23 mouse cellular contexts compared by ENCODE assay signal in genomic region chr8:122758597-122758996, GRCm38 (mm10). TPM values are rescaled to one million over a fixed set of nuclear protein-coding genes. Genes with fewer than 3 reads are reported as not detected.
DNase-seq lines count a peak whose midpoint lies in the region; ATAC-seq and TF ChIP-seq lines count a peak whose summit lies in the region.
"Had no signal": no experiment of that assay in that cellular context is flagged by ENCODE, and none has a peak within 500 bp of the region (broad histone marks: within the 10 kb centered on the region; RNA-seq: fewer than 3 reads in every experiment).

No protein-coding gene starts in this region.

- TF ChIP-seq RAD21 in CH12.LX (IDR thresholded peaks at IDR 0.05; ENCODE audit: low read depth, low read length), result no peak

- H3K27ac ChIP-seq in neural tube, embryonic 13.5 days (replicated peaks), result 0 out of 2 replicates have a peak overlapping the region, but pooled peaks have one; percentile 65
- 0 out of 2 replicates have a peak overlapping the region, but pooled peaks have one; percentile 15 for H3K27ac ChIP-seq in CH12.LX (ENCODE audit: insufficient read depth, low read depth)

- TF ChIP-seq EP300 in CH12.LX (IDR thresholded peaks at IDR 0.05; ENCODE audit: low read length), result peak; percentile 88

- no peaks in the 10 kb centered on the region for H3K9me3 ChIP-seq in neural tube, embryonic 13.5 days
- H3K9me3 ChIP-seq in CH12.LX (replicated peaks; ENCODE audit: low read length), result no peaks in the 10 kb centered on the region
- H3K9me3 ChIP-seq: G1E had no signal

- no peak overlapping the region for H3K4me2 ChIP-seq in neural tube, embryonic 13.5 days
- H3K4me2 ChIP-seq in CH12.LX (ENCODE audit: insufficient read depth, low read depth, poor library complexity, severe bottlenecking), result no peak overlapping the region

- no peak overlapping the region for H3K9ac ChIP-seq in neural tube, embryonic 13.5 days
- H3K9ac ChIP-seq in CH12.LX (ENCODE audit: insufficient read depth, low read depth), result no peak overlapping the region

- no peak for ATAC-seq in neural tube, embryonic 13.5 days (ENCODE audit: low read depth)
- ATAC-seq: activated CD4-positive, CD25-positive, alpha-beta regulatory T cell, adult 4 months; CD4-positive, CD25-positive, alpha-beta regulatory T cell, adult 4 months; Patski had no signal

- in situ Hi-C loops in CH12.LX (cut with MboI; ENCODE audit: low pct_ligation_motif_present, low pct_unique_long_range_greater_than_20kb, low sequenced_read_pairs), result loop anchor here (5.0 kb wide), 1 partner anchor 41 kb away; no protein-coding TSS in a partner anchor

- TF ChIP-seq POLR2A in CH12.LX (IDR thresholded peaks at IDR 0.05; ENCODE audit: low read depth, low read length), result no peak

- no peak overlapping the region for H3K4me3 ChIP-seq in neural tube, embryonic 13.5 days
- no peak overlapping the region for H3K4me3 ChIP-seq in CH12.LX (replicated peaks in 1 of 3; ENCODE audit: low read depth in 2 of 3, low read length in 2 of 3, poor library complexity in 1 of 3)

- H3K27me3 ChIP-seq in neural tube, embryonic 13.5 days, result peaks cover 12% of the 10 kb centered on the region; the same call in 1 of the 2 replicates
- no peaks in the 10 kb centered on the region for H3K27me3 ChIP-seq in CH12.LX (replicated peaks)
- no peaks in the 10 kb centered on the region for H3K27me3 ChIP-seq in splenic B cell, adult 2 months (ENCODE audit: control insufficient read depth, insufficient read depth, low read length, poor library complexity, severe bottlenecking)

- H3K36me3 ChIP-seq in neural tube, embryonic 13.5 days, result no peaks in the 10 kb centered on the region
- H3K36me3 ChIP-seq in CH12.LX (replicated peaks in 1 of 2; ENCODE audit: control insufficient read depth in 1 of 2, insufficient read depth in 1 of 2, low read length in 1 of 2), result peaks cover 0 to 13% of the 10 kb centered on the region in 2 experiments
- no peaks in the 10 kb centered on the region for H3K36me3 ChIP-seq in splenic B cell, adult 2 months (ENCODE audit: control insufficient read depth, insufficient read depth, low read length, poor library complexity, severe bottlenecking)
- H3K36me3 ChIP-seq: G1E had no signal

- no peaks in the 10 kb centered on the region; the same call in 1 of the 2 replicates for H3K79me2 ChIP-seq in CH12.LX (replicated peaks; ENCODE audit: control insufficient read depth, extremely low read depth, insufficient read depth, poor library complexity, severe bottlenecking)

- DNase-seq in neural tube, embryonic 10.5 days (ENCODE audit: extremely low spot score, low spot score), result no peak
- DNase-seq in A20 (ENCODE audit: low read depth, low spot score) (peak; percentile 62), CH12.LX (ENCODE audit: extremely low read depth) (peak; percentile 37)
- peak; percentile 29 for DNase-seq in splenic B cell, adult 2 months (ENCODE audit: low read depth, low spot score)
- DNase-seq in heart, adult 9 months (ENCODE audit: low spot score in 2 of 2), result no peak
- no peak for DNase-seq in layer of hippocampus, adult 9-11 months
- DNase-seq in left cerebral cortex, adult 18-20 months (ENCODE audit: low spot score in 2 of 2), result no peak
- DNase-seq: adrenal gland, adult 2 months; adrenal gland, adult 8-10 months; adrenal gland, postnatal 10 days; adrenal gland, postnatal 14 days; adrenal gland, postnatal 25 days; adrenal gland, postnatal 36 days; B cell, adult 2 months; cerebellum, adult 11 months; cerebellum, adult 11-12 months; cerebellum, adult 18-20 months; cerebellum, adult 2 months had no signal

- no peak for TF ChIP-seq CTCF in CH12.LX (conservative IDR thresholded peaks at IDR 0.05 in 1 of 2, IDR thresholded peaks at IDR 0.05 in 1 of 2; ENCODE audit: low read depth in 2 of 2, low read length in 2 of 2)

- dilution Hi-C loops in CH12.LX (cut with MboI; ENCODE audit: extremely low pct_ligation_motif_present, extremely low pct_unique_long_range_greater_than_20kb, low sequenced_read_pairs), result no loop called here

- H3K4me1 ChIP-seq in neural tube, embryonic 13.5 days (replicated peaks), result peaks cover 28% of the 10 kb centered on the region
- peaks cover 25 to 76% of the 10 kb centered on the region in 2 experiments for H3K4me1 ChIP-seq in CH12.LX (ENCODE audit: control insufficient read depth in 1 of 2, insufficient read depth in 2 of 2)

TF ChIP-seq in CH12.LX, 34 proteins besides CTCF, POLR2A, EP300 and RAD21:
- TF ChIP-seq KAT2A (IDR thresholded peaks at IDR 0.05; ENCODE audit: insufficient replicate concordance, low read length) (no peak), ZKSCAN1 (IDR thresholded peaks at IDR 0.05; ENCODE audit: borderline replicate concordance, low read depth, low read length) (no peak), NELFE (IDR thresholded peaks at IDR 0.05; ENCODE audit: low read depth, low read length) (no peak), JUN (IDR thresholded peaks at IDR 0.05; ENCODE audit: insufficient read depth, low read depth, low read length) (peak; percentile 31; the same call in 1 of the 2 replicates), JUND (conservative IDR thresholded peaks at IDR 0.05; ENCODE audit: low read depth, low read length) (peak; percentile 66; the same call in 1 of the 2 replicates), ZC3H11A (IDR thresholded peaks at IDR 0.05; ENCODE audit: low read depth, low read length) (no peak), IRF4 (IDR thresholded peaks at IDR 0.05; ENCODE audit: low read depth, low read length) (peak; percentile 88), POLR2AphosphoS2 (IDR thresholded peaks at IDR 0.05; ENCODE audit: low read depth, low read length) (no peak), MYC (IDR thresholded peaks at IDR 0.05; ENCODE audit: low read depth, low read length) (peak; percentile 49; the same call in 1 of the 2 replicates), ETS1 (conservative IDR thresholded peaks at IDR 0.05; ENCODE audit: low read depth, low read length) (peak; percentile 51), TCF12 (IDR thresholded peaks at IDR 0.05; ENCODE audit: low read depth, low read length) (peak; percentile 58; the same call in 1 of the 2 replicates), SIN3A (IDR thresholded peaks at IDR 0.05; ENCODE audit: low read length) (peak; percentile 75), UBTF (IDR thresholded peaks at IDR 0.05; ENCODE audit: low read depth, low read length) (no peak), MEF2A (IDR thresholded peaks at IDR 0.05; ENCODE audit: borderline replicate concordance, low read depth, low read length) (peak; percentile 77), PAX5 (IDR thresholded peaks at IDR 0.05; ENCODE audit: low read length) (no peak), MXI1 (IDR thresholded peaks at IDR 0.05; ENCODE audit: low read depth, low read length) (no peak), ZMIZ1 (IDR thresholded peaks at IDR 0.05; ENCODE audit: low read depth, low read length) (0 out of 2 replicates have a peak, but pooled peaks have one; percentile 32), NRF1 (IDR thresholded peaks at IDR 0.05; ENCODE audit: low read depth, low read length) (no peak), USF2 (conservative IDR thresholded peaks at IDR 0.05; ENCODE audit: low read depth, low read length) (no peak), HCFC1 (IDR thresholded peaks at IDR 0.05; ENCODE audit: low read depth, low read length) (no peak), USF1 (IDR thresholded peaks at IDR 0.05; ENCODE audit: low read depth, low read length) (no peak), MAFK (IDR thresholded peaks at IDR 0.05; ENCODE audit: insufficient replicate concordance, low read length) (peak; percentile 65; the same call in 1 of the 2 replicates), ZNF384 (IDR thresholded peaks at IDR 0.05; ENCODE audit: low read depth, low read length) (peak; percentile 96), CHD1 (IDR thresholded peaks at IDR 0.05; ENCODE audit: low read depth, low read length) (no peak), RCOR1 (conservative IDR thresholded peaks at IDR 0.05; ENCODE audit: low read depth, low read length) (peak; percentile 79; the same call in 1 of the 2 replicates), TBP (conservative IDR thresholded peaks at IDR 0.05; ENCODE audit: low read depth, low read length) (0 out of 2 replicates have a peak, but pooled peaks have one; percentile 18), SMC3 (IDR thresholded peaks at IDR 0.05; ENCODE audit: low read depth, low read length) (no peak), BHLHE40 (IDR thresholded peaks at IDR 0.05; ENCODE audit: low read depth, low read length) (peak; percentile 68), E2F4 (IDR thresholded peaks at IDR 0.05; ENCODE audit: insufficient replicate concordance, low read depth, low read length) (0 out of 2 replicates have a peak, but pooled peaks have one; percentile 66), MAX (IDR thresholded peaks at IDR 0.05; ENCODE audit: low read length) (no peak), ELF1 (IDR thresholded peaks at IDR 0.05; ENCODE audit: low read depth, low read length) (no peak), CHD2 (IDR thresholded peaks at IDR 0.05; ENCODE audit: low read length) (peak; percentile 65; the same call in 1 of the 2 replicates), MAZ (IDR thresholded peaks at IDR 0.05; ENCODE audit: low read depth, low read length) (0 out of 2 replicates have a peak, but pooled peaks have one; percentile 40), GABPA (IDR thresholded peaks at IDR 0.05; ENCODE audit: insufficient replicate concordance, low read depth, low read length) (no peak)
TF ChIP-seq in CH12.LX: peak in this region for 17.

RNA-seq across cellular contexts. Expression of gene Acsf3, which starts 16.7 kb away (rescaled TPM):
- 15.6 and 17.1 TPM in 2 replicates for polyA plus RNA-seq in neural tube, embryonic 13.5 days (2015; fragmentation: Nextera tagmentation; extraction: Ambion mirVana)
- 8.8 and 9.0 TPM in 2 replicates for total RNA-seq in CH12.LX (2012; rRNA removed)
- total RNA-seq in CH12.LX (2014; rRNA removed), result 2.0 and 2.2 TPM in 2 replicates
- polyA plus RNA-seq in CH12.LX (2012; ENCODE audit: insufficient read length, low read depth), result 10.4 and 12.7 TPM in 2 replicates
- total RNA-seq in left cerebral cortex, adult 18-20 months (2021), result 10 to 100 TPM; 18.2 to 21.9 TPM

RNA-seq across cellular contexts. Expression of gene Cbfa2t3, which starts 59.7 kb away (rescaled TPM):
- 21.2 and 22.2 TPM in 2 replicates for polyA plus RNA-seq in neural tube, embryonic 13.5 days (2015; fragmentation: Nextera tagmentation; extraction: Ambion mirVana)
- total RNA-seq in CH12.LX (2012; rRNA removed), result 2.1 and 3.4 TPM in 2 replicates
- 0.43 and 0.47 TPM in 2 replicates for total RNA-seq in CH12.LX (2014; rRNA removed)
- polyA plus RNA-seq in CH12.LX (2012; ENCODE audit: insufficient read length, low read depth), result 16.5 and 22.6 TPM in 2 replicates
- 10 to 100 TPM; 34.3 to 46.0 TPM for total RNA-seq in left cerebral cortex, adult 18-20 months (2021)

Comparison
In these comparisons a context has a peak if more than half of its experiments do, and no peak if none do; other contexts are left out.
1. DNase-seq: peak in A20 (single experiment), CH12.LX (single experiment) and splenic B cell, adult 2 months (single experiment); none in neural tube, embryonic 10.5 days (single experiment), heart, adult 9 months (0 of 2), layer of hippocampus, adult 9-11 months (single experiment) and left cerebral cortex, adult 18-20 months (0 of 2).
2. RNA of gene Cbfa2t3, which starts 59.7 kb away (total RNA-seq): 34.3 to 46.0 TPM in left cerebral cortex, adult 18-20 months; 0.43 to 3.4 TPM in CH12.LX; every median in the first group is over 4 times any median in the second.